Comparison of ENCODE assay signal across 8 mouse cellular contexts in genomic region chr1:133917456-133918087, GRCm38 (mm10). TPM values are rescaled to one million over a fixed set of nuclear protein-coding genes. Genes with fewer than 3 reads are reported as not detected.
A peak's percentile ranks its signal among the peaks of the same experiment; 100 is the strongest.
DNase-seq lines count a peak whose midpoint lies in the region; ATAC-seq and TF ChIP-seq lines count a peak whose summit lies in the region.

No protein-coding gene starts in this region.

- H3K4me3 ChIP-seq in forebrain, embryonic 11.5 days (ENCODE audit: low read depth, low read length) = no peak overlapping the region
- no peak overlapping the region for H3K4me3 ChIP-seq in forebrain, embryonic 16.5 days (replicated peaks; ENCODE audit: low read length)
- no peak overlapping the region for H3K4me3 ChIP-seq in embryonic facial prominence, embryonic 14.5 days (ENCODE audit: low read depth, low read length)
- H3K4me3 ChIP-seq in hindbrain, embryonic 11.5 days (ENCODE audit: low read depth, low read length) = no peak overlapping the region
- H3K4me3 ChIP-seq in lung, adult 2 months (replicated peaks; ENCODE audit: extremely low read depth, low read depth, low read length) = peak overlapping the region; percentile 33
- H3K4me3 ChIP-seq in stomach, postnatal 0 days (ENCODE audit: low read depth, low read length) = no peak overlapping the region

- DNase-seq in forebrain, embryonic 11.5 days (ENCODE audit: low spot score) = peak; percentile 65
- DNase-seq in embryonic facial prominence, embryonic 14.5 days (ENCODE audit: low spot score) = no peak
- peak; percentile 42 for DNase-seq in hindbrain, embryonic 11.5 days (ENCODE audit: low spot score)
- peak; percentile 46 for DNase-seq in lung, adult 2 months
- no peak for DNase-seq in stomach, postnatal 0 days (ENCODE audit: low spot score)
- DNase-seq in left cerebral cortex, adult 11 months (ENCODE audit: low spot score) = no peak
- no peak for DNase-seq in cerebellum, adult 9-10 months

- peak; percentile 18; the same call in 1 of the 2 replicates for TF ChIP-seq POLR2A in lung, adult 2 months (IDR thresholded peaks at IDR 0.05; ENCODE audit: borderline replicate concordance, extremely low read depth, low read depth, low read length)

- H3K4me1 ChIP-seq in forebrain, embryonic 11.5 days (replicated peaks; ENCODE audit: control insufficient read depth, insufficient read depth, low read length) = peaks cover 23% of the 10 kb centered on the region; the same call in 1 of the 2 replicates
- H3K4me1 ChIP-seq in forebrain, embryonic 16.5 days (replicated peaks; ENCODE audit: control insufficient read depth, insufficient read depth, low read length) = peaks cover 29% of the 10 kb centered on the region
- peaks cover 44% of the 10 kb centered on the region for H3K4me1 ChIP-seq in embryonic facial prominence, embryonic 14.5 days (ENCODE audit: control insufficient read depth, insufficient read depth, low read length)
- peaks cover 8% of the 10 kb centered on the region for H3K4me1 ChIP-seq in hindbrain, embryonic 11.5 days (replicated peaks; ENCODE audit: control insufficient read depth, insufficient read depth, low read length)
- H3K4me1 ChIP-seq in lung, adult 2 months (ENCODE audit: control insufficient read depth, insufficient read depth, low read length) = peaks cover 38% of the 10 kb centered on the region
- peaks cover 8% of the 10 kb centered on the region; the same call in 1 of the 2 replicates for H3K4me1 ChIP-seq in stomach, postnatal 0 days (replicated peaks; ENCODE audit: control insufficient read depth, insufficient read depth)

- H3K36me3 ChIP-seq in forebrain, embryonic 11.5 days (ENCODE audit: control insufficient read depth, insufficient read depth, low read length) = no peaks in the 10 kb centered on the region
- no peaks in the 10 kb centered on the region for H3K36me3 ChIP-seq in forebrain, embryonic 16.5 days (ENCODE audit: control insufficient read depth, insufficient read depth)
- no peaks in the 10 kb centered on the region for H3K36me3 ChIP-seq in embryonic facial prominence, embryonic 14.5 days (ENCODE audit: control insufficient read depth, insufficient read depth, low read length)
- no peaks in the 10 kb centered on the region for H3K36me3 ChIP-seq in hindbrain, embryonic 11.5 days (ENCODE audit: control insufficient read depth, insufficient read depth, low read length)
- H3K36me3 ChIP-seq in stomach, postnatal 0 days (ENCODE audit: control insufficient read depth, insufficient read depth, low read length) = no peaks in the 10 kb centered on the region

- H3K27ac ChIP-seq in forebrain, embryonic 11.5 days (ENCODE audit: low read depth, low read length) = peak overlapping the region; percentile 53; the same call in 1 of the 2 replicates
- no peak overlapping the region for H3K27ac ChIP-seq in forebrain, embryonic 16.5 days (ENCODE audit: low read length)
- peak overlapping the region; percentile 67 for H3K27ac ChIP-seq in embryonic facial prominence, embryonic 14.5 days (replicated peaks; ENCODE audit: low read depth, low read length)
- no peak overlapping the region; the same call in 1 of the 2 replicates for H3K27ac ChIP-seq in hindbrain, embryonic 11.5 days (ENCODE audit: low read depth, low read length)
- peak overlapping the region; percentile 74 for H3K27ac ChIP-seq in stomach, postnatal 0 days (replicated peaks)

- WGBS in forebrain, embryonic 11.5 days = 22% methylated on average over 11 of the region's 11 CpGs
- WGBS in forebrain, embryonic 16.5 days = 25% methylated on average over 11 of the region's 11 CpGs
- 30% methylated on average over 11 of the region's 11 CpGs for WGBS in embryonic facial prominence, embryonic 14.5 days
- WGBS in hindbrain, embryonic 11.5 days = 23% methylated on average over 11 of the region's 11 CpGs
- 23% methylated on average over 11 of the region's 11 CpGs for WGBS in lung, adult 2 months
- 46% methylated on average over 11 of the region's 11 CpGs for WGBS in stomach, postnatal 0 days

- no peaks in the 10 kb centered on the region for H3K9me3 ChIP-seq in forebrain, embryonic 11.5 days (ENCODE audit: control insufficient read depth, low read length)
- H3K9me3 ChIP-seq in forebrain, embryonic 16.5 days (ENCODE audit: control insufficient read depth, low read length) = no peaks in the 10 kb centered on the region
- H3K9me3 ChIP-seq in embryonic facial prominence, embryonic 14.5 days (ENCODE audit: control insufficient read depth, low read length) = no peaks in the 10 kb centered on the region
- H3K9me3 ChIP-seq in hindbrain, embryonic 11.5 days (ENCODE audit: control insufficient read depth, low read length) = no peaks in the 10 kb centered on the region
- no peaks in the 10 kb centered on the region for H3K9me3 ChIP-seq in stomach, postnatal 0 days (ENCODE audit: control insufficient read depth, low read length)

- peak overlapping the region; percentile 27 for H3K9ac ChIP-seq in forebrain, embryonic 11.5 days (ENCODE audit: low read length)
- no peak overlapping the region for H3K9ac ChIP-seq in forebrain, embryonic 16.5 days (replicated peaks; ENCODE audit: low read depth, low read length)
- peak overlapping the region; percentile 38; the same call in 1 of the 2 replicates for H3K9ac ChIP-seq in embryonic facial prominence, embryonic 14.5 days (ENCODE audit: low read depth, low read length)
- 0 out of 2 replicates have a peak overlapping the region, but pooled peaks have one; percentile 33 for H3K9ac ChIP-seq in hindbrain, embryonic 11.5 days (ENCODE audit: low read depth, low read length)
- H3K9ac ChIP-seq in stomach, postnatal 0 days (ENCODE audit: low read length) = peak overlapping the region; percentile 35; the same call in 1 of the 2 replicates

- H3K27me3 ChIP-seq in forebrain, embryonic 11.5 days (ENCODE audit: control insufficient read depth, insufficient read depth, low read length) = no peaks in the 10 kb centered on the region
- H3K27me3 ChIP-seq in forebrain, embryonic 16.5 days (replicated peaks; ENCODE audit: control insufficient read depth, insufficient read depth, low read length) = no peaks in the 10 kb centered on the region
- H3K27me3 ChIP-seq in embryonic facial prominence, embryonic 14.5 days (replicated peaks; ENCODE audit: control insufficient read depth, insufficient read depth, low read length) = no peaks in the 10 kb centered on the region
- H3K27me3 ChIP-seq in hindbrain, embryonic 11.5 days (ENCODE audit: control insufficient read depth, insufficient read depth, low read length) = no peaks in the 10 kb centered on the region
- H3K27me3 ChIP-seq in stomach, postnatal 0 days (ENCODE audit: control insufficient read depth, insufficient read depth, low read length) = no peaks in the 10 kb centered on the region

- ATAC-seq in forebrain, embryonic 11.5 days (replicated peaks; ENCODE audit: low FRiP score) = no peak
- no peak for ATAC-seq in forebrain, embryonic 16.5 days
- ATAC-seq in embryonic facial prominence, embryonic 14.5 days (ENCODE audit: low read depth) = peak; percentile 16; the same call in 1 of the 2 replicates
- ATAC-seq in hindbrain, embryonic 11.5 days (ENCODE audit: low FRiP score) = 0 out of 2 replicates have a peak, but pooled peaks have one; percentile 40
- no peak for ATAC-seq in stomach, postnatal 0 days (ENCODE audit: low FRiP score, low TSS enrichment)

- H3K4me2 ChIP-seq in forebrain, embryonic 11.5 days (ENCODE audit: low read depth, low read length, severe bottlenecking) = peak overlapping the region; percentile 18; the same call in 1 of the 2 replicates
- no peak overlapping the region; the same call in 1 of the 2 replicates for H3K4me2 ChIP-seq in forebrain, embryonic 16.5 days (ENCODE audit: low read length)
- H3K4me2 ChIP-seq in embryonic facial prominence, embryonic 14.5 days (ENCODE audit: low read depth, low read length) = peak overlapping the region; percentile 26; the same call in 1 of the 2 replicates
- H3K4me2 ChIP-seq in hindbrain, embryonic 11.5 days (replicated peaks; ENCODE audit: low read depth, low read length) = peak overlapping the region; percentile 29; the same call in 1 of the 2 replicates
- H3K4me2 ChIP-seq in stomach, postnatal 0 days (replicated peaks; ENCODE audit: low read depth) = peak overlapping the region; percentile 29; the same call in 1 of the 2 replicates

- TF ChIP-seq EP300 in stomach, postnatal 0 days (optimal IDR thresholded peaks at IDR 0.05) = no peak

- TF ChIP-seq CTCF in lung, adult 2 months (IDR thresholded peaks at IDR 0.05; ENCODE audit: insufficient read depth, low read length) = no peak
- TF ChIP-seq CTCF in stomach, postnatal 0 days (IDR thresholded peaks at IDR 0.05; ENCODE audit: low read depth) = no peak

RNA-seq across cellular contexts. Expression of gene Prelp, which starts 3.6 kb away (rescaled TPM):
- 1.2 and 1.4 TPM in 2 replicates for polyA plus RNA-seq in forebrain, embryonic 11.5 days (2014; fragmentation: Nextera tagmentation; extraction: Ambion mirVana)
- polyA plus RNA-seq in forebrain, embryonic 16.5 days (2015; fragmentation: Nextera tagmentation; extraction: Ambion mirVana) = 2.8 and 2.9 TPM in 2 replicates
- polyA plus RNA-seq in embryonic facial prominence, embryonic 14.5 days (2014; fragmentation: Nextera tagmentation; extraction: Ambion mirVana) = 13.2 and 13.9 TPM in 2 replicates
- polyA plus RNA-seq in hindbrain, embryonic 11.5 days (2014; fragmentation: Nextera tagmentation; extraction: Ambion mirVana) = 3.2 and 3.3 TPM in 2 replicates
- 179 and 202 TPM in 2 replicates for polyA plus RNA-seq in lung, adult 2 months (2012; rRNA removed)
- 4.7 and 5.3 TPM in 2 replicates for polyA plus RNA-seq in stomach, postnatal 0 days (2015; fragmentation: Nextera tagmentation; extraction: Ambion mirVana)

RNA-seq across cellular contexts. Expression of gene Optc, which starts 9.8 kb away (rescaled TPM):
- 2.5 and 2.6 TPM in 2 replicates for polyA plus RNA-seq in forebrain, embryonic 11.5 days (2014; fragmentation: Nextera tagmentation; extraction: Ambion mirVana)
- 1.7 and 2.2 TPM in 2 replicates for polyA plus RNA-seq in forebrain, embryonic 16.5 days (2015; fragmentation: Nextera tagmentation; extraction: Ambion mirVana)
- 0.82 and 1.3 TPM in 2 replicates for polyA plus RNA-seq in embryonic facial prominence, embryonic 14.5 days (2014; fragmentation: Nextera tagmentation; extraction: Ambion mirVana)
- 2.4 and 3.0 TPM in 2 replicates for polyA plus RNA-seq in hindbrain, embryonic 11.5 days (2014; fragmentation: Nextera tagmentation; extraction: Ambion mirVana)
- polyA plus RNA-seq in lung, adult 2 months (2012; rRNA removed) = 1.6 and 3.1 TPM in 2 replicates
- polyA plus RNA-seq in stomach, postnatal 0 days (2015; fragmentation: Nextera tagmentation; extraction: Ambion mirVana) = 1.3 and 1.6 TPM in 2 replicates

Comparison
In these comparisons a context has a peak if more than half of its experiments do, and no peak if none do; other contexts are left out.
1. H3K27ac ChIP-seq: peak in forebrain, embryonic 11.5 days (single experiment), embryonic facial prominence, embryonic 14.5 days (single experiment) and stomach, postnatal 0 days (single experiment); none in forebrain, embryonic 16.5 days (single experiment) and hindbrain, embryonic 11.5 days (single experiment).
2. ATAC-seq: peak in embryonic facial prominence, embryonic 14.5 days (single experiment) and hindbrain, embryonic 11.5 days (single experiment); none in forebrain, embryonic 11.5 days (single experiment), forebrain, embryonic 16.5 days (single experiment) and stomach, postnatal 0 days (single experiment).
3. DNase-seq: peak in forebrain, embryonic 11.5 days (single experiment), hindbrain, embryonic 11.5 days (single experiment) and lung, adult 2 months (single experiment); none in embryonic facial prominence, embryonic 14.5 days (single experiment), stomach, postnatal 0 days (single experiment), left cerebral cortex, adult 11 months (single experiment) and cerebellum, adult 9-10 months (single experiment).
4. RNA of gene Prelp, which starts 3.6 kb away (polyA plus RNA-seq): 179 to 202 TPM in lung, adult 2 months; 13.2 to 13.9 TPM in embryonic facial prominence, embryonic 14.5 days, 4.7 to 5.3 TPM in stomach, postnatal 0 days, 3.2 to 3.3 TPM in hindbrain, embryonic 11.5 days, 2.8 to 2.9 TPM in forebrain, embryonic 16.5 days and 1.2 to 1.4 TPM in forebrain, embryonic 11.5 days; every median in the first group is over 10 times any median in the second.